Mouse (Mus musculus) hindbrain, embryonic 14.5 days (tissue): ENCODE measurements at regions not wholly inside any gene's neighbourhood (a gene's known extent, or its start where the extent isn't known, plus 50 kb on each side); places are given as distances from the start of the nearest gene placed in this dataset.
A peak's percentile ranks its signal among the peaks of the same experiment; 100 is the strongest.
"Not testable (repeated sequence)": the region's sequence is repeated elsewhere in the genome, so short reads cannot be mapped to it uniquely, and the experiment has no call there.

ENCODE experiments used
- ATAC-seq: fragments of 200-750 bp; cut with Nextera tagmentation; 2 replicates; pipeline ENCODE4 v1.8.0; 2017; ENCODE audit warnings: moderate number of reproducible peaks, mild to moderate bottlenecking, moderate TSS enrichment, moderate library complexity; ENCODE audit not compliant: low FRiP score
- DNase-seq: peaks from one replicate; pipeline ENCODE4 v3.0.0-alpha.2; 2015; ENCODE audit warnings: low spot score
- H3K27ac ChIP-seq: fragments of 300-500 bp; sonication (generic); 2 replicates; pipeline ENCODE4 v1.5.1; 2014; ENCODE audit warnings: mild to moderate bottlenecking, moderate library complexity
- H3K27me3 ChIP-seq: fragments of 300-500 bp; sonication (generic); 2 replicates; pipeline ENCODE4 v1.6.1; 2014; ENCODE audit warnings: mild to moderate bottlenecking, low read length, mixed read lengths; ENCODE audit not compliant: control insufficient read depth, insufficient read depth
- H3K36me3 ChIP-seq: fragments of 300-500 bp; sonication (generic); replicated peaks from 2 replicates; pipeline ENCODE4 v1.6.1; 2014; ENCODE audit not compliant: control insufficient read depth, insufficient read depth
- H3K4me1 ChIP-seq: fragments of 300-500 bp; sonication (generic); replicated peaks from 2 replicates; pipeline ENCODE4 v1.6.1; 2014; ENCODE audit warnings: antibody characterized with exemption, low read length, mixed read lengths; ENCODE audit not compliant: control insufficient read depth, insufficient read depth
- H3K4me2 ChIP-seq: fragments of 300-500 bp; sonication (generic); replicated peaks from 2 replicates; pipeline ENCODE4 v1.6.1; 2014; ENCODE audit warnings: mild to moderate bottlenecking, moderate library complexity
- H3K4me3 ChIP-seq: fragments of 300-500 bp; sonication (generic); replicated peaks from 2 replicates; pipeline ENCODE4 v1.5.1; 2014; ENCODE audit warnings: mild to moderate bottlenecking, low read length
- H3K9ac ChIP-seq: fragments of 300-500 bp; sonication (generic); 2 replicates; pipeline ENCODE4 v1.6.1; 2014
- H3K9me3 ChIP-seq: fragments of 300-500 bp; sonication (generic); 2 replicates; pipeline ENCODE4 v1.6.1; 2016; ENCODE audit warnings: low read length; ENCODE audit not compliant: control insufficient read depth
- whole genome bisulfite sequencing: fragments of 180-500 bp; shearing (Covaris S2); extraction: QIAGEN DNeasy Blood & Tissue Kit; methylation state at CpG from one replicate; pipeline ENCODE4 v1.1.7; 2014; 5-methylcytosine and 5-hydroxymethylcytosine counted together

- Histone ChIP-seq H3K27ac (no peak overlapping the region), H3K36me3 (no peaks in the 10 kb centered on the region), H3K4me2 (no peak overlapping the region), H3K9me3 (no peaks in the 10 kb centered on the region), H3K4me3 (no peak overlapping the region), H3K9ac (no peak overlapping the region), H3K27me3 (no peaks in the 10 kb centered on the region), H3K4me1 (no peaks in the 10 kb centered on the region)
- 95% methylated on average over 7 of the region's 7 CpGs for WGBS
- DNase-seq (no peak), ATAC-seq (no peak)
Measured at GRCm38 (mm10) chr3:120457912-120458311, 673.6 kb upstream of the Ptbp2 start.

GRCm38 (mm10) chr3:120441127-120441526 is 656.9 kb upstream of the Ptbp2 start:
- Histone ChIP-seq H3K27ac (no peak overlapping the region), H3K27me3 (no peaks in the 10 kb centered on the region), H3K9ac (no peak overlapping the region), H3K4me1 (no peaks in the 10 kb centered on the region), H3K9me3 (no peaks in the 10 kb centered on the region), H3K4me3 (no peak overlapping the region), H3K36me3 (no peaks in the 10 kb centered on the region), H3K4me2 (no peak overlapping the region)
- ATAC-seq: no peak
- no peak for DNase-seq
- 92% methylated on average over 4 of the region's 4 CpGs for WGBS

GRCm38 (mm10) chr3:120430285-120430684 is 646.0 kb upstream of the Ptbp2 start:
- 97% methylated on average over 2 of the region's 2 CpGs for WGBS
- H3K4me2 ChIP-seq: no peak overlapping the region

GRCm38 (mm10) chr3:120416634-120417033 is 632.4 kb upstream of the Ptbp2 start:
- DNase-seq (no peak), ATAC-seq (no peak)
- Histone ChIP-seq H3K4me3 (no peak overlapping the region), H3K27ac (no peak overlapping the region), H3K27me3 (no peaks in the 10 kb centered on the region), H3K9ac (no peak overlapping the region), H3K4me2 (no peak overlapping the region), H3K4me1 (no peaks in the 10 kb centered on the region), H3K36me3 (no peaks in the 10 kb centered on the region), H3K9me3 (no peaks in the 10 kb centered on the region)
- 80% methylated on average over 3 of the region's 3 CpGs for WGBS

More at GRCm38 (mm10) chr3:120430285-120430684, 646.0 kb upstream of the Ptbp2 start:
- Histone ChIP-seq H3K4me1 (no peaks in the 10 kb centered on the region), H3K4me3 (no peak overlapping the region), H3K9ac (no peak overlapping the region), H3K27me3 (no peaks in the 10 kb centered on the region), H3K27ac (no peak overlapping the region), H3K36me3 (no peaks in the 10 kb centered on the region), H3K9me3 (no peaks in the 10 kb centered on the region)
- DNase-seq (no peak), ATAC-seq (no peak)

GRCm38 (mm10) chr3:120375688-120376289 is 591.5 kb upstream of the Ptbp2 start:
- WGBS: 37% methylated on average over 6 of the region's 6 CpGs
- no peak overlapping the region for H3K27ac ChIP-seq
- no peaks in the 10 kb centered on the region for H3K36me3 ChIP-seq
- no peak for DNase-seq
- no peak overlapping the region for H3K9ac ChIP-seq
- no peaks in the 10 kb centered on the region for H3K27me3 ChIP-seq
- no peak overlapping the region for H3K4me2 ChIP-seq
- H3K9me3 ChIP-seq: no peaks in the 10 kb centered on the region
- no peaks in the 10 kb centered on the region for H3K4me1 ChIP-seq
- no peak overlapping the region for H3K4me3 ChIP-seq
- ATAC-seq: no peak

- no peaks in the 10 kb centered on the region for H3K4me1 ChIP-seq
- no peaks in the 10 kb centered on the region for H3K36me3 ChIP-seq
- no peak overlapping the region for H3K4me3 ChIP-seq
- H3K4me2 ChIP-seq: no peak overlapping the region
- no peaks in the 10 kb centered on the region for H3K27me3 ChIP-seq
- H3K9ac ChIP-seq: no peak overlapping the region
- no peak overlapping the region for H3K27ac ChIP-seq
- H3K9me3 ChIP-seq: no peaks in the 10 kb centered on the region
- peak; percentile 47 for DNase-seq
- no peak; the same call in 1 of the 2 replicates for ATAC-seq
- 63% methylated on average over 4 of the region's 4 CpGs for WGBS
Measured at GRCm38 (mm10) chr3:120342747-120343377, 558.6 kb upstream of the Ptbp2 start.

GRCm38 (mm10) chr3:120341882-120342281 is 557.6 kb upstream of the Ptbp2 start:
- Histone ChIP-seq H3K27me3 (no peaks in the 10 kb centered on the region), H3K9me3 (no peaks in the 10 kb centered on the region), H3K4me1 (no peaks in the 10 kb centered on the region), H3K36me3 (no peaks in the 10 kb centered on the region), H3K9ac (no peak overlapping the region), H3K27ac (peak overlapping the region; percentile 41), H3K4me3 (no peak overlapping the region), H3K4me2 (no peak overlapping the region)
- DNase-seq: no peak
- ATAC-seq: no peak
- 59% methylated on average over 2 of the region's 2 CpGs for WGBS

- Histone ChIP-seq H3K9ac (no peak overlapping the region), H3K27me3 (no peaks in the 10 kb centered on the region), H3K4me3 (no peak overlapping the region), H3K27ac (no peak overlapping the region), H3K9me3 (no peaks in the 10 kb centered on the region), H3K4me1 (no peaks in the 10 kb centered on the region), H3K4me2 (no peak overlapping the region), H3K36me3 (no peaks in the 10 kb centered on the region)
- DNase-seq: no peak
- 71% methylated on average over 7 of the region's 7 CpGs for WGBS
- ATAC-seq: no peak
Measured at GRCm38 (mm10) chr3:120335843-120336585, 551.7 kb upstream of the Ptbp2 start.

GRCm38 (mm10) chr3:120307042-120307441 is 522.8 kb upstream of the Ptbp2 start:
- not testable (repeated sequence) for DNase-seq, H3K27ac ChIP-seq, ATAC-seq, H3K4me3 ChIP-seq, H3K4me1 ChIP-seq, H3K36me3 ChIP-seq, H3K9ac ChIP-seq, H3K27me3 ChIP-seq, H3K9me3 ChIP-seq, H3K4me2 ChIP-seq
- WGBS: 94% methylated on average over 3 of the region's 3 CpGs
